Mouse (Mus musculus): ENCODE measurements at regions not wholly inside any gene's neighbourhood (a gene's known extent, or its start where the extent isn't known, plus 50 kb on each side); places are given as distances from the start of the nearest gene placed in this dataset.

GRCm38 (mm10) chr2:57847707-57848106 is 150.0 kb upstream of the Galnt5 start:
- Histone ChIP-seq H3K4me2 (replicated peaks; ENCODE audit: low read depth, low read length) (no peak overlapping the region), H3K4me3 (ENCODE audit: low read depth, low read length) (no peak overlapping the region), H3K4me1 (ENCODE audit: insufficient read depth, low read depth, low read length) (no peaks in the 10 kb centered on the region), H3K27me3 (replicated peaks; ENCODE audit: insufficient read depth, low read length) (no peaks in the 10 kb centered on the region), H3K9me3 (ENCODE audit: low read length) (no peaks in the 10 kb centered on the region), H3K9ac (replicated peaks; ENCODE audit: low read depth) (no peak overlapping the region), H3K36me3 (ENCODE audit: insufficient read depth, low read length) (no peaks in the 10 kb centered on the region), H3K27ac (ENCODE audit: low read length) (0 out of 2 replicates have a peak overlapping the region, but pooled peaks have one; percentile 26)
- no peak for TF ChIP-seq EP300 (IDR thresholded peaks at IDR 0.05)
- TF ChIP-seq CTCF (IDR thresholded peaks at IDR 0.05), result no peak
- peak; percentile 55 for ATAC-seq
- DNase-seq (ENCODE audit: low spot score), result peak; percentile 8
- 46% methylated on average over 4 of the region's 4 CpGs for WGBS

- ATAC-seq, result no peak
- Histone ChIP-seq H3K4me3 (ENCODE audit: low read depth, low read length) (no peak overlapping the region), H3K27ac (ENCODE audit: low read length) (no peak overlapping the region), H3K27me3 (replicated peaks; ENCODE audit: insufficient read depth, low read length) (no peaks in the 10 kb centered on the region), H3K9ac (replicated peaks; ENCODE audit: low read depth) (no peak overlapping the region), H3K4me1 (ENCODE audit: insufficient read depth, low read depth, low read length) (no peaks in the 10 kb centered on the region), H3K9me3 (ENCODE audit: low read length) (no peaks in the 10 kb centered on the region), H3K4me2 (replicated peaks; ENCODE audit: low read depth, low read length) (no peak overlapping the region), H3K36me3 (ENCODE audit: insufficient read depth, low read length) (no peaks in the 10 kb centered on the region)
- TF ChIP-seq CTCF (IDR thresholded peaks at IDR 0.05), result no peak
- no peak for TF ChIP-seq EP300 (IDR thresholded peaks at IDR 0.05)
- WGBS, result 77% methylated on average over 4 of the region's 4 CpGs
- DNase-seq (ENCODE audit: low spot score), result no peak
These were observed 148.2 kb upstream of the Galnt5 start for GRCm38 (mm10) chr2:57849338-57850057.

- DNase-seq (ENCODE audit: low spot score) (no peak), ATAC-seq (no peak)
- no peak overlapping the region for H3K4me3 ChIP-seq (ENCODE audit: low read depth, low read length)
- 90% methylated on average over 5 of the region's 5 CpGs for WGBS
- H3K9me3 ChIP-seq (ENCODE audit: low read length), result no peaks in the 10 kb centered on the region
- H3K36me3 ChIP-seq (ENCODE audit: insufficient read depth, low read length), result no peaks in the 10 kb centered on the region
- no peak overlapping the region for H3K4me2 ChIP-seq (replicated peaks; ENCODE audit: low read depth, low read length)
- no peak for TF ChIP-seq EP300 (IDR thresholded peaks at IDR 0.05)
- TF ChIP-seq CTCF (IDR thresholded peaks at IDR 0.05), result no peak
- H3K4me1 ChIP-seq (ENCODE audit: insufficient read depth, low read depth, low read length), result no peaks in the 10 kb centered on the region
- H3K27me3 ChIP-seq (replicated peaks; ENCODE audit: insufficient read depth, low read length), result no peaks in the 10 kb centered on the region
- no peak overlapping the region for H3K27ac ChIP-seq (ENCODE audit: low read length)
- H3K9ac ChIP-seq (replicated peaks; ENCODE audit: low read depth), result no peak overlapping the region
These were observed 147.7 kb upstream of the Galnt5 start for GRCm38 (mm10) chr2:57850058-57850400.

- H3K27ac ChIP-seq (ENCODE audit: low read length), result no peak overlapping the region
- H3K9me3 ChIP-seq (ENCODE audit: low read length), result no peaks in the 10 kb centered on the region
- no peaks in the 10 kb centered on the region for H3K36me3 ChIP-seq (ENCODE audit: insufficient read depth, low read length)
- H3K27me3 ChIP-seq (replicated peaks; ENCODE audit: insufficient read depth, low read length), result no peaks in the 10 kb centered on the region
- ATAC-seq, result peak; percentile 23; the same call in 1 of the 2 replicates
- no peak overlapping the region for H3K9ac ChIP-seq (replicated peaks; ENCODE audit: low read depth)
- 49% methylated on average over 14 of the region's 14 CpGs for whole genome bisulfite sequencing
- no peak overlapping the region for H3K4me2 ChIP-seq (replicated peaks; ENCODE audit: low read depth, low read length)
- no peaks in the 10 kb centered on the region for H3K4me1 ChIP-seq (ENCODE audit: insufficient read depth, low read depth, low read length)
- no peak overlapping the region for H3K4me3 ChIP-seq (ENCODE audit: low read depth, low read length)
- no peak for TF ChIP-seq EP300 (IDR thresholded peaks at IDR 0.05)
- TF ChIP-seq CTCF (IDR thresholded peaks at IDR 0.05), result no peak
- DNase-seq (ENCODE audit: low spot score), result no peak
These were observed 141.1 kb upstream of the Galnt5 start for GRCm38 (mm10) chr2:57856524-57857107.

- no peak overlapping the region for H3K4me3 ChIP-seq (ENCODE audit: low read depth, low read length)
- TF ChIP-seq EP300 (IDR thresholded peaks at IDR 0.05) (no peak), CTCF (IDR thresholded peaks at IDR 0.05) (peak; percentile 49)
- H3K27ac ChIP-seq (ENCODE audit: low read length), result no peak overlapping the region
- no peaks in the 10 kb centered on the region for H3K27me3 ChIP-seq (replicated peaks; ENCODE audit: insufficient read depth, low read length)
- no peaks in the 10 kb centered on the region for H3K4me1 ChIP-seq (ENCODE audit: insufficient read depth, low read depth, low read length)
- no peak for ATAC-seq
- no peak overlapping the region for H3K9ac ChIP-seq (replicated peaks; ENCODE audit: low read depth)
- 71% methylated on average over 1 of the region's 1 CpGs for WGBS
- H3K4me2 ChIP-seq (replicated peaks; ENCODE audit: low read depth, low read length), result no peak overlapping the region
- DNase-seq (ENCODE audit: low spot score), result no peak
- no peaks in the 10 kb centered on the region for H3K36me3 ChIP-seq (ENCODE audit: insufficient read depth, low read length)
- no peaks in the 10 kb centered on the region for H3K9me3 ChIP-seq (ENCODE audit: low read length)
These were observed 132.4 kb upstream of the Galnt5 start for GRCm38 (mm10) chr2:57865289-57865688.

GRCm38 (mm10) chr2:57868046-57868445 is 129.6 kb upstream of the Galnt5 start:
- TF ChIP-seq CTCF (IDR thresholded peaks at IDR 0.05) (no peak), EP300 (IDR thresholded peaks at IDR 0.05) (no peak)
- H3K27me3 ChIP-seq (replicated peaks; ENCODE audit: insufficient read depth, low read length), result no peaks in the 10 kb centered on the region
- no peaks in the 10 kb centered on the region for H3K36me3 ChIP-seq (ENCODE audit: insufficient read depth, low read length)
- H3K4me2 ChIP-seq (replicated peaks; ENCODE audit: low read depth, low read length), result no peak overlapping the region
- no peak overlapping the region for H3K27ac ChIP-seq (ENCODE audit: low read length)
- H3K4me1 ChIP-seq (ENCODE audit: insufficient read depth, low read depth, low read length), result no peaks in the 10 kb centered on the region
- no peak overlapping the region for H3K4me3 ChIP-seq (ENCODE audit: low read depth, low read length)
- ATAC-seq, result no peak
- DNase-seq (ENCODE audit: low spot score), result no peak
- 80% methylated on average over 2 of the region's 2 CpGs for WGBS
- no peak overlapping the region for H3K9ac ChIP-seq (replicated peaks; ENCODE audit: low read depth)
- H3K9me3 ChIP-seq (ENCODE audit: low read length), result no peaks in the 10 kb centered on the region
